Mouse (Mus musculus) limb, embryonic 12.5 days (tissue): Measurements from ENCODE around the gene Nde1. TPM values are rescaled to one million over a fixed set of nuclear protein-coding genes. Genes with fewer than 3 reads are reported as not detected.

Experiments used
- ATAC-seq: fragments of 200-750 bp; cut with Nextera tagmentation; 2 replicates; pipeline ENCODE4 v1.8.0; 2017; ENCODE audit warnings: low read depth, moderate TSS enrichment; ENCODE audit not compliant: insufficient number of reproducible peaks, insufficient read depth, low FRiP score, low TSS enrichment
- H3K27ac ChIP-seq: fragments of 300-500 bp; sonication (generic); 2 replicates; pipeline ENCODE4 v1.5.1; 2016; ENCODE audit warnings: mild to moderate bottlenecking, moderate library complexity
- H3K27me3 ChIP-seq: fragments of 300-500 bp; sonication (generic); 2 replicates; pipeline ENCODE4 v1.6.1; 2016; ENCODE audit warnings: mild to moderate bottlenecking, moderate library complexity
- H3K36me3 ChIP-seq: fragments of 300-500 bp; sonication (generic); 2 replicates; pipeline ENCODE4 v1.6.1; 2016; ENCODE audit warnings: mild to moderate bottlenecking, moderate library complexity
- H3K4me1 ChIP-seq: fragments of 300-500 bp; sonication (generic); replicated peaks from 2 replicates; pipeline ENCODE4 v1.6.1; 2016
- H3K4me2 ChIP-seq: fragments of 300-500 bp; sonication (generic); 2 replicates; pipeline ENCODE4 v1.6.1; 2016; ENCODE audit warnings: mild to moderate bottlenecking, moderate library complexity
- H3K4me3 ChIP-seq: fragments of 300-500 bp; sonication (generic); replicated peaks from 2 replicates; pipeline ENCODE4 v1.5.1; 2016; ENCODE audit warnings: mild to moderate bottlenecking
- H3K9ac ChIP-seq: fragments of 300-500 bp; sonication (generic); replicated peaks from 2 replicates; pipeline ENCODE4 v1.6.1; 2016; ENCODE audit warnings: mild to moderate bottlenecking, moderate library complexity
- H3K9me3 ChIP-seq: fragments of 300-500 bp; sonication (generic); 2 replicates; pipeline ENCODE4 v1.6.1; 2016; ENCODE audit warnings: mild to moderate bottlenecking, moderate library complexity
- WGBS: fragments of 180-500 bp; shearing (Covaris S2); methylation state at CpG from one replicate; pipeline ENCODE4 v1.1.7; 2016; 5-methylcytosine and 5-hydroxymethylcytosine counted together
- microRNA counts: library from miRNA; unstranded; fragments of <30 nt; microRNA quantifications from one replicate; lab custom pipeline; 2017
- microRNA-seq: library from miRNA; unstranded; fragments of <30 nt; microRNA quantifications from one replicate; pipeline ENCODE4, GENCODE M21; 2017
- polyA plus RNA-seq: library from polyadenylated mRNA; unstranded; fragments of >200 nt; fragmentation: Nextera tagmentation; extraction: Ambion mirVana; gene quantifications from 2 replicates; pipeline ENCODE4 v1.2.1, GENCODE M21; 2016

Gene Nde1
- polyA plus RNA-seq, 1 experiment from 2014 or later: 147 TPM

DNA sequence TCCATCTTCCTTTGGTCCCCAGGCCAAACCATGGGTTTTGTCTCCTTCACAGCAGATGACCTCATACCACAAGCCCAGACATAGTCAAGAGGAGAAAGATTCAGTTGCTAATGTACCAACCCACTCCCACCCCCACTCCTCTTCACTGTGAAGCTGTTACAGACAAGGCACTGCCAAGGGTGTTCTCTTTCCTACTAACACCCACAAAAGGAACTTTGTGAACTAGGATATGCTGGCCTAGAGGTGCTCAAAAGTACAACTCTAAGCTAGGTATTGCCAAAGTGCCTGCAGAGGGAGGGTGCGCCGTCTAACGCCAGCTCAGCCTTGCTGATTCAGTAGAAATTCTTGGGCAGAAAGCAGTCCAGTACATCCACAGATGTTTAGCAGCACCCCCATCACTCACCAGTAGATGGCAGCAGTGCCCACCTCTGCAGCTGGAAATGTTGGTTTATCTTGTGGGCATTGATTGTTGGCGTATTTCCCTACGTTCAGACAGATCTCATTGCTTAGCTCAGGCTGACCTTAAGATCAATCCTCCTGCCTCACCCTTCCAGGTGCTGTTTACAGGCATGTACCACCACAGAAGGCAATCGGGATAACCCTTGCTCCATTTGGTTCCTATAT lies 74.1 kb downstream of the Nde1 start:
- 29% methylated on average over 6 of the region's 6 CpGs for WGBS
- peak; percentile 50; the same call in 1 of the 2 replicates for ATAC-seq

GRCm38 (mm10) chr16:14242059-14242458 lies 79.0 kb downstream of the Nde1 start:
- H3K9me3 ChIP-seq: no peaks in the 10 kb centered on the region
- H3K4me2 ChIP-seq: no peak overlapping the region
- no peaks in the 10 kb centered on the region for H3K27me3 ChIP-seq
- H3K9ac ChIP-seq: no peak overlapping the region
- no peak for ATAC-seq
- no peak overlapping the region for H3K4me3 ChIP-seq
- WGBS: 76% methylated on average over 3 of the region's 3 CpGs
- no peak overlapping the region for H3K27ac ChIP-seq
- no peaks in the 10 kb centered on the region for H3K36me3 ChIP-seq
- H3K4me1 ChIP-seq: no peaks in the 10 kb centered on the region

More for the DNA sequence above, 74.1 kb downstream of the Nde1 start:
- Histone ChIP-seq H3K36me3 (no peaks in the 10 kb centered on the region), H3K9ac (no peak overlapping the region), H3K4me2 (no peak overlapping the region), H3K4me3 (no peak overlapping the region), H3K9me3 (no peaks in the 10 kb centered on the region), H3K27ac (no peak overlapping the region), H3K27me3 (no peaks in the 10 kb centered on the region), H3K4me1 (no peaks in the 10 kb centered on the region)

MicroRNAs within 50 kb of the gene (microRNA counts, 519-probe panel; counts per million panel counts)
- 3,969 counts per million, percentile 27 among the panel's probes with 10 or more counts for microRNA mmu-miR-484 (lab: Ali Mortazavi, UCI)

Small RNA genes within 50 kb of the gene (microRNA-seq; reads per million reads assigned to microRNA genes)
- gene Gm27671 (not detected), gene Mir484 (2,067 reads per million, percentile 82 among the genes with 10 or more reads in this experiment)

Other genes starting within 250 kb of the Nde1 start
- gene 2900011O08Rik, start 176.7 kb upstream of the Nde1 start, polyA plus RNA-seq: 8.4 TPM in 2 replicates
- gene Ifitm7, start 176.4 kb upstream of the Nde1 start, polyA plus RNA-seq: 0.29 and 0.75 TPM in 2 replicates
- gene Marf1, start 76 bp downstream of the Nde1 start, polyA plus RNA-seq: 15.3 and 20.5 TPM in 2 replicates
- gene Myh11, start 128.1 kb downstream of the Nde1 start, polyA plus RNA-seq: 0.20 and 0.22 TPM in 2 replicates
- gene Fopnl, start 154.1 kb downstream of the Nde1 start, polyA plus RNA-seq: 171 and 174 TPM in 2 replicates
- gene Abcc1, start 198.3 kb downstream of the Nde1 start, polyA plus RNA-seq: 9.6 and 12.3 TPM in 2 replicates